Mouse (Mus musculus) naive thymus-derived CD4-positive, alpha-beta T cell, adult 2 months (primary cell): Measurements from ENCODE around the gene Olfr591.
"Not testable (repeated sequence)": the region's sequence is repeated elsewhere in the genome, so short reads cannot be mapped to it uniquely, and the experiment has no call there.

Experiments
- DNase-seq: peaks from one replicate; pipeline ENCODE4 v3.0.0-alpha.2; 2011; ENCODE audit warnings: low read depth

Olfr591 gene

DNA sequence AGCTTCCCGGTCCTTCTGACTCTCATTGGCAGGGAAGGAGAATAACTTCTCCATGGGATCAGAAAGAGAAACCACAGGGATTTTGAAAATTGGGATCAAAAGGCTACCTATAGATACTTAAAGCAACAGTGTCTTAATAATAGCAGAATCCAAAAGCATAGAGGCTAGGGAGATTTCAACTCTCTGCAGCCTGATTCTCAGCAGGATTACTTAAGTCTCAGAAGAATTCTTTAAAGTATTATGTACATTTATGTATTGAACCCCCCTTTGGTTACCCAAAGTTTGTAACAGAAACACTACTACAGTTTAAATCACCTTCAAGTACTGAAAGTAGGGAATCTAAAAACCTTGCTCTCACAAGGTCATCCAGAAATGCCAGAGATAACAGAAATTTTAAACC lies at the start of gene Olfr591:
TSS of gene Olfr591 (minus strand) at position 101 of the 400 bp plus-strand sequence.
- no peak for DNase-seq

DNA sequence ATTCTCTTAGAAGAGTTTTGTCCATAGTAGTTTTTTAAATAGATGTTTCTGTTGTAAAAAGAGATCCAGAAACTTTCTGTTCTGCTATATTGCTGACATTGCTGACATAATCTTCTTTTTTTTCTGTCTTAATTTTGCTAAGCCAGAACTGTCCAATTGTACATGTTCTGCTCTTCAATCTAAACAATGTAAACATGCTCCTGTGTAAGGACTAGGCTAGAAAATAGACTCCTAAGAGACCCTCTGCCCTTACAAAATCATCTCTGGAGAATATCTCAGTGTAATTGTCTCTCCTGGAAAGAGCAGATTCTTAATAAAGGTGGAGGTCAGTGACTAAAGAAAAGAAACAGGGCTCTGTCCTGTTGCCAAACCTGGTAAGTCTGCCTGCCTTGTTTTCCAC lies 38.6 kb upstream of the Olfr591 start, which contains the start of gene Olfr594:
TSS of gene Olfr594 (plus strand) at position 301 of the 400 bp plus-strand sequence.
- DNase-seq, result no peak

DNA sequence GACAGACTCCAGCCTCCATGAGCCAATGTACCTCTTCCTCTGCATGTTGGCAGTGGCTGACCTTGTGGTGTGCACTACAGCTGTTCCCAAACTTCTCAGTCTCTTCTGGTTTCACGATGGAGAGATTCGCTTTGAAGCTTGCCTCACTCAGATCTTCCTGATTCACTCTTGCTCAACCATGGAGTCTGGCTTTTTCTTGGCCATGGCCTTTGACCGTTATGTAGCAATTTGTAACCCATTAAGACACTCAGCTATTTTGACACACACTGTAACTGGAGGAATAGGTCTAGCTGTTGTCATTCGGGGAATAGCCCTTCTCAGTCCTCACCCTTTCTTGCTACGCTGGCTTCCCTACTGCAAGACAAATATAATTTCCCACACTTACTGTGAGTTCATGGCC lies 33.9 kb upstream of the Olfr591 start:
- not testable (repeated sequence) for DNase-seq

DNA sequence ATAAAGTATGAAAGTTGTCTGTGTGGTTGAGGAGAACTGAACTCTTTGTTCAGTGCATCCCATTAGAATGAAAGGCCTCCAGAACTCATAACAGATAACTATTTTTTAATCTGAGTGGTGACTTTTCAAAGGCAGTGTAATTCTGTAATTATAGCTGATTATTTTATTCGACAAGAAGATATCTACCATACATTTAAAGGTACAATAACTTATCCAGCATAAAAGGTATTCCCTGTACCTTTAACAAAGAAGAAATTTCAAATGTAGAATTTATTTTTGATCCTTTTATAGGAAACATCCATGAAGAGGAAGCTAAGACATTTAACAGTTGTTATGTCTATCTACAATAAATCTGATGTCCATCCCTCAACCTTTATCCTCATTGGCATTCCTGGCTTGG lies 33.4 kb upstream of the Olfr591 start, which contains the start of gene Olfr593:
TSS of gene Olfr593 (plus strand) at position 301 of the 400 bp plus-strand sequence.
- no peak for DNase-seq

DNA sequence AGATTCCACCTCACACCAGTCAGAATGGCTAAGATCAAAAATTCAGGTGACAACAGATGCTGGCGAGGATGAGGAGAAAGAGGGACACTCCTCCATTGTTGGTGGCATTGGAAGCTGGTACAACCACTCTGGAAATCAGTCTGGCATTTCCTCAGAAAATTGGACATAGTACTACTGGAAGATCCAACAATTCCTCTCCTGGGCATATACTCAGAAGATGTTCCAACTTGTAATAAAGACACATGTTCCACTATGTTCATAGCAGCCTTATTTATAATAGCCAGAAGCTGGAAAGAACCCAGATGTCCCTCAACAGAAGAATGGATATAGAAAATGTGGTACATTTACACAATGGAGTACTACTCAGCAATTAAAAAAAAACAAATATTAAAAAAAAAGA lies 6.4 kb upstream of the Olfr591 start, which contains the start of gene Olfr592:
TSS of gene Olfr592 (plus strand) at position 301 of the 400 bp plus-strand sequence.
- not testable (repeated sequence) for DNase-seq

DNA sequence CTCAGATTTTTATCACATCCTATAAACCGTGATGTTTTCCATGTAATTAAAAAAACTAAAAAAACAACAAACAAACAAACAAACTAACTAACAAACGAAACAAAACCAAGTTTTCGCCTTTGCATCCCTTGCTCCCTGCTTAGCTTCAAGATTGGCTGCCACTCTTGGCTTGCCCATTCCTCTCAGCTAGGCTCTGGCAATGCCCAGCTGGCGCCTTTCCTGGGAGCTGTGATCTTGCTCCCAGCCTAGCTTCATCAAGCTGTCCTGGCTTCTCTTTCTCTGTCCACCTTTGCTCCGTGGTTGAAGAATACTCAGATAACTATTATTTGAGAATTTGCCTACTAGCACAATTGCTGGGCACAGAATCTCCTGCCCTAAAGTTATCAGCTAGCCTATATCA lies 8.4 kb downstream of the Olfr591 start:
- DNase-seq, result no peak

DNA sequence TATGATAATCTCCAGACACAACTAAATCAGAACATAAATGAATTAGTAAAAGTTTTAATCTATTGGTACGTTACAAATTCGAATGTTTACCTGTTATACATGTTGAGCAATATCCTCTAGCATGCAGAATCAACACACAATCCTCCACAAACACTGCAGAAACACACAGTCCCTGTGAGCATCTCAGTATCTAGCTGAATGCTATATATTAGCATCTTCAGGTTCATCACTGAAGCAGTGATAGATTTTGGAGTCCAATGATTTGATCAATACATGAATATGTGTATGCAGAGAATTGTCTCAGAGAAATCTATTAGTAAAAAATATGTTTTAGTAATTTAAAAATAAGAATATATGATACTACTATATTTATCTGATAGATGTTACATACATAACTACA lies 21.9 kb downstream of the Olfr591 start, which contains the start of gene Olfr589:
TSS of gene Olfr589 (minus strand) at position 101 of the 400 bp plus-strand sequence.
- no peak for DNase-seq

DNA sequence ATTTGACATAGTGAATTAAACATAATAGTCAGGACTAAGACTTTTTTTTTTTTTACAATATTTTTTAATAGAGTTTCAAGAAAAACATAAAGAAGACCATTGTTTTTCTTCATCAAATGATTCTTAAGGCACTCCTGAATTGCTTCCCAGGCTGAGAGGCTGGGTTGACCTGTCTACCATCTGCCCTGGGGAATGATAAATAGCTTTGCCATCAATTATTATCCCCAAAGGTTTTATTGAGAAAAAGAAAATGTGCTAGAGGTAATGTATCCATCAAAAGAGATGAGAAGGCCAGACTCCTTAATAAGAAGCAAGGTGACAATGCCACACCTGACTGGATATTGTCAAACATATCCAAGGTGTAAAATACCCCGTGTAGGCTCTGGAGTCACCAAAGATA lies 37.6 kb downstream of the Olfr591 start, which contains the start of gene Olfr588-ps1:
TSS of gene Olfr588-ps1 (plus strand) at position 301 of the 400 bp plus-strand sequence.
- DNase-seq, result no peak

DNA sequence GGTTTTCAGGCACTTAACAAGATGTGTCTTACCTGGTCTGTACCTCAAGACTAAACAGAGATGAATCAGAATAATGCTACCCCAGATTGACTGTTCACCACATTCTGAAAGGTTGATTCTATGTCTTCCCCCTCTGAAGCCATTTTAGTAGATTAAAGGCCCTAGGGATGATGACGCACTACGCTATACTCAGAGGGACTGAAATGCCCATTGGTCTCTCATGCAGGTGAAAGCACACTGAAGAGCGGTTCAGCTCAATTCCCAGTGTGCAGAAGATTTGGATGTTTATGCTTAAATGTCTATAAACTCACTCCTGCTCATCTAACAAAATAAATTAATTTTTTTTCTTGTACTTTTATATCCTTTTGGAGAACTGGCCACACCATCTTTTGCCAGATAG lies 52.6 kb downstream of the Olfr591 start, which contains the start of gene Olfr586:
TSS of gene Olfr586 (minus strand) at position 101 of the 400 bp plus-strand sequence.
- DNase-seq, result no peak

DNA sequence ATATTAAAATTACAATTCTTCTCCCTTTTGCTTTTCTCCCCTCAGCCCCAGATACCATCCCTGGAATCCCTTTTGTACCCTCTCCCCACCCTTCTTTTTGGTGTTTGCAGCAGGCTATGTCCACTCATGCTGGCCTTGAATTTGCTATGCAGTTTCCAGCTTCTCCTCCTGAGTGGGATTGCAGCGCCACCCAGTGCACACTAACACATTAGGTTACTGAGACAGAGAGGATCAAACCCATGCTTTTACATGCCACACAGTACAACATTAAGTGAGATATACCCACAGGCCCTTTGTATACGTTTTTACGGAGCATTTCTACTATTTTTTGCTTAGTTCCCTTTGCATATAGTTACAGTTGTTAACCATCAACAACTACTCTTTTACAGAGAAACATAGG lies 58.7 kb downstream of the Olfr591 start:
- DNase-seq, result no peak
